Mouse (Mus musculus): ENCODE data around the gene Synpo2. TPM values are rescaled to one million over a fixed set of nuclear protein-coding genes. Genes with fewer than 3 reads are reported as not detected.

The Synpo2 gene
- total RNA-seq, 2 experiments from 2014 or later, result 3.8 TPM

Other genes with a start within 250 kb of the Synpo2 start
- under 1 TPM; 0.76 to 0.77 TPM for gene Myoz2, start 201.1 kb downstream of the Synpo2 start, total RNA-seq (2021)
- 10 to 100 TPM; 20.2 to 28.3 TPM for gene Sec24d, start 31.3 kb upstream of the Synpo2 start, total RNA-seq (2021)
- 10 to 100 TPM; 13.9 to 15.9 TPM for gene Mettl14, start 150.0 kb upstream of the Synpo2 start, total RNA-seq (2021)
- gene Prss12, start 210.8 kb upstream of the Synpo2 start, total RNA-seq (2021), result 10 to 100 TPM; 10.1 to 12.2 TPM